Mouse (Mus musculus) neural tube, embryonic 11.5 days (tissue): Measurements from ENCODE around the gene Tmem186. TPM values are rescaled to one million over a fixed set of nuclear protein-coding genes. Genes with fewer than 3 reads are reported as not detected.

ENCODE experiments used
- microRNA-seq: library from miRNA; unstranded; fragments of <30 nt; microRNA quantifications from one replicate; pipeline ENCODE4, GENCODE M21; 2016
- polyA plus RNA-seq: library from polyadenylated mRNA; unstranded; fragments of >200 nt; fragmentation: Nextera tagmentation; extraction: Ambion mirVana; gene quantifications from 2 replicates; pipeline ENCODE4 v1.2.1, GENCODE M21; 2014

Gene Tmem186
- polyA plus RNA-seq, 1 experiment from 2014 or later = 24.1 TPM

Small RNA genes lying within 50 kb of the gene (microRNA-seq; reads per million reads assigned to microRNA genes)
- not detected for gene Gm22137

Other genes starting within 250 kb of the Tmem186 start
- 0.23 TPM in 1 of 2 replicates, not detected in the other for gene Tmem114, start 212.6 kb downstream of the Tmem186 start, polyA plus RNA-seq
- 24.4 and 30.0 TPM in 2 replicates for gene Mettl22, start 166.9 kb downstream of the Tmem186 start, polyA plus RNA-seq
- 48.8 and 60.3 TPM in 2 replicates for gene Abat, start 124.3 kb downstream of the Tmem186 start, polyA plus RNA-seq
- 40.2 and 40.6 TPM in 2 replicates for gene Pmm2, start within 50 bp of the Tmem186 start, polyA plus RNA-seq
- 72.8 and 78.4 TPM in 2 replicates for gene Carhsp1, start 34.4 kb upstream of the Tmem186 start, polyA plus RNA-seq
- not detected in 2 replicates for gene Gm5767, start 43.1 kb upstream of the Tmem186 start, polyA plus RNA-seq
- 38.8 and 38.9 TPM in 2 replicates for gene Usp7, start 154.6 kb upstream of the Tmem186 start, polyA plus RNA-seq
- 20.5 and 21.7 TPM in 2 replicates for gene 1810013L24Rik, start 192.4 kb upstream of the Tmem186 start, polyA plus RNA-seq